Mouse (Mus musculus) ovary, adult 18-20 months (tissue): ENCODE measurements at regions not wholly inside any gene's neighbourhood (a gene's known extent, or its start where the extent isn't known, plus 50 kb on each side); places are given as distances from the start of the nearest gene placed in this dataset.
"Not testable (repeated sequence)": the region's sequence is repeated elsewhere in the genome, so short reads cannot be mapped to it uniquely, and the experiment has no call there.

Experiments
- DNase-seq: peaks from one replicate; pipeline ENCODE4 v3.0.0; 2022; ENCODE audit warnings: low spot score, mixed read lengths

GRCm38 (mm10) chr1:165017793-165018192 lies 82.5 kb upstream of the Xcl1 start:
- DNase-seq: no peak

- no peak for DNase-seq
Measured at GRCm38 (mm10) chr1:165014328-165014727, 79.0 kb upstream of the Xcl1 start.

- no peak for DNase-seq
Measured at GRCm38 (mm10) chr1:165013428-165013827, 78.1 kb upstream of the Xcl1 start.

DNA sequence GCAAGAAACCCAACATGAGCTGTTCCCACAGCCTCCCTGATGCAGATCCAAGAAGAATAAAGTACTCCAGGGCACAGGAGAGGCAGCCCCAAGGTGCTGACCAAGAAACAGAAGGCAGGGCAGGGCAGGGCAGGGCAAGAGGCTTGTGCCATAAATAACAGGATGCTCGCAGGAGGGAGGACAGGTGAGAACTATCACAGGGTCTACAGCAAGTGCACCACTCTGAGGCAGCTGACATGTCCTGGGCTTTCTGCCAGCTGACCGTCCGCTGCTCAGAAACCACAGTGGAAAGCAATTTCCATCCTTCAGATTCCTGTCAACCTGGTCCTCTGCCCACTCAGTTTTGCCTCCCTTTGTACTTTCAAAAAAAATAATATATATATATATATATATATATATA lies 77.0 kb upstream of the Xcl1 start:
- DNase-seq: no peak

DNA sequence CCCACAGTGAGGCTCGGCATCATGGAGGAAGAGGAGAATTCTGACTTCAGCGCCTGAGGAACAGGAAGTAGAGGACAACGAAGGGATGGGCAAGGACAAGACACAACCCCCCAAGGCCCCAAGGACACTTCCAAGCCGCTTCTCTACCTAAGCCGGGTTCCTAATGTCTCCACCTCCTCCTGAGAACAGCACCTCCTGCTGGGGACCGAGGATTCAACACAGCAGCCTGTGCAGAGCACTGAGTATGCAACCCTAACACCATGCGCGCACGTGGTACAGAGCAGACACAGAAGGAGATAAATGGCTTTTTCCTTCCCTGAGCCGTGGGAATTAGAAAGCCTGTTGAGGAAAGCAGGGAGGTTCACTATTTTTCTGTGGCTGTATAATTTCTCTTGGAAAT lies 64.2 kb upstream of the Xcl1 start:
- DNase-seq: no peak

DNA sequence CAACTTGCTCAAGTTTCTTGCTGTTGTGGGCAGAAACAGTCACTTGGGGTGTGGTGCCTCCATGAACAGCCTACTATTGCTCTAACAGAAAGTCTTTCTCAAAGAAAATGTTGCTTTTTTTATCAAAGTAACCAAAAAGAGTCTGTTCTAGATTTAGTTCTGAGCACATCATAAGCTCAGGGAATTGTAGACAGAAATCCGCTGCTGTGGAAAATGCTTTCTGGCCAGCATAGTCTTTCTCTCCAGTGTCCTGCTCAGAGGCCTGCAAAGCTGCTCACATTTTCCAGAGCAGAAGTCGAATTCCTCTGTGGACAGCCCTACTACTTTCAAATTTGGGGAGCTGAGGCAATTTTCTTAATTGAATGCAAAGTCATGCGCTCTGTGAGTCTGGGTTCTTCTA lies 63.3 kb upstream of the Xcl1 start:
- no peak for DNase-seq

DNA sequence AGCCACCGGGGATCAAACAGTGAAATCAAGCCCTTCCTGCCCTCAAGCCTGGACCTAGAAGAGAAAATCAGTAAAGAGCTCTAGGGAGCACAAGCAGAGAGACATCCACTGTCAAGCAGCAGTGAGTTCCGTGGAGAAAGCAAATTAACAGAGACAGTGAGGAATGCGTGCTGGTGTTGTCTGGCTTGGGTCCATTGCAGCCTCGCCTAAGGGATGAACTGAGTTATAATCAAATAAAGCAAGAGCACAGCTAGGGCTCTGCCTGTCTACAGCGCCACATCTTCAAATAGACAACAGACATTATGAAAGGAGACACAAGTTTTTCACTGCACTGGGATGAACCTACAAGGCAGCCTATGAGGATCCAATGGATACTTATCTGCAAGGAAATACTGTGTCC lies 62.3 kb upstream of the Xcl1 start:
- DNase-seq: no peak

DNA sequence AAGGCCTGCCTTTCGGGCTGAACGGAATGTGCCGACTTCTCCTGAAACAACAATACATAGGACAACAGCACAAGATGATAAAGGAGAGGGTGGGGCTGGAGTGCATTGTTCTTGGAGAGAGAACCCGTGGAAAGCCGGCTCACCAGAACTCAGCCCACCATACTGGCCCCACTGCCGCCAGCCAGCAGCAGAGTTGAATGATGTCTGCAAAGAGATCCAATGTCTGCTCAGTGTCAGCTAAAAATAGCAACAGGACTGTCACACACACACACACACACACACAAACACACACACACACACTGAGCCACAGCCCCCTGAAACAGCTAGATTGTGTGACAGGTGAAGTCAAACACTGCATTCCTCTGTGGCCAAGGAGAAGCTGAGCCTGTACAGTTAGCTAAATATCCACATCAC lies 58.9 kb upstream of the Xcl1 start:
- DNase-seq: no peak

GRCm38 (mm10) chr1:164993175-164993875 lies 58.0 kb upstream of the Xcl1 start:
- DNase-seq: not testable (repeated sequence)

- no peak for DNase-seq
Measured at GRCm38 (mm10) chr1:164988982-164989381, 53.7 kb upstream of the Xcl1 start.

- no peak for DNase-seq
Measured at GRCm38 (mm10) chr1:164988191-164988590, 52.9 kb upstream of the Xcl1 start.

GRCm38 (mm10) chr1:164985521-164985920 lies 50.2 kb upstream of the Xcl1 start:
- DNase-seq: not testable (repeated sequence)
